Mouse (Mus musculus): ENCODE measurements around the gene Marveld1. TPM values are rescaled to one million over a fixed set of nuclear protein-coding genes. Genes with fewer than 3 reads are reported as not detected.

Gene Marveld1
- polyA plus RNA-seq, 1 experiment from 2014 or later, result 1.6 TPM

- 66% methylated on average over 3 of the region's 3 CpGs for WGBS (ENCODE audit: insufficient replicate concordance)
- Histone ChIP-seq H3K9me3 (replicated peaks) (no peaks in the 10 kb centered on the region), H3K4me2 (no peak overlapping the region), H3K27me3 (peaks cover 23% of the 10 kb centered on the region), H3K4me1 (replicated peaks) (peaks cover 7% of the 10 kb centered on the region), H3K9ac (no peak overlapping the region), H3K27ac (no peak overlapping the region), H3K36me3 (no peaks in the 10 kb centered on the region), H3K4me3 (replicated peaks) (no peak overlapping the region)
- ATAC-seq (ENCODE audit: low read depth) (no peak), DNase-seq (no peak)
Observed at GRCm38 (mm10) chr19:42141998-42142397, 5.2 kb upstream of the Marveld1 start.

GRCm38 (mm10) chr19:42142757-42143156, 4.4 kb upstream of the Marveld1 start:
- no peak overlapping the region for H3K9ac ChIP-seq
- 76% methylated on average over 2 of the region's 2 CpGs for WGBS (ENCODE audit: insufficient replicate concordance)
- H3K4me2 ChIP-seq, result no peak overlapping the region
- ATAC-seq (ENCODE audit: low read depth) (no peak), DNase-seq (no peak)
- H3K4me1 ChIP-seq (replicated peaks), result peaks cover 13% of the 10 kb centered on the region
- H3K27ac ChIP-seq, result no peak overlapping the region
- H3K27me3 ChIP-seq, result peaks cover 31% of the 10 kb centered on the region
- no peaks in the 10 kb centered on the region for H3K36me3 ChIP-seq
- no peak overlapping the region for H3K4me3 ChIP-seq (replicated peaks)
- no peaks in the 10 kb centered on the region for H3K9me3 ChIP-seq (replicated peaks)

GRCm38 (mm10) chr19:42144067-42144466, 3.1 kb upstream of the Marveld1 start:
- Histone ChIP-seq H3K27me3 (peaks cover 44% of the 10 kb centered on the region), H3K9ac (no peak overlapping the region), H3K4me3 (replicated peaks) (no peak overlapping the region), H3K9me3 (replicated peaks) (no peaks in the 10 kb centered on the region), H3K36me3 (no peaks in the 10 kb centered on the region), H3K4me2 (no peak overlapping the region), H3K4me1 (replicated peaks) (peaks cover 26% of the 10 kb centered on the region), H3K27ac (no peak overlapping the region)
- 43% methylated on average over 6 of the region's 6 CpGs for WGBS (ENCODE audit: insufficient replicate concordance)
- DNase-seq, result no peak
- no peak for ATAC-seq (ENCODE audit: low read depth)

GRCm38 (mm10) chr19:42144541-42145167, 2.5 kb upstream of the Marveld1 start:
- H3K4me2 ChIP-seq, result no peak overlapping the region
- WGBS (ENCODE audit: insufficient replicate concordance), result 29% methylated on average over 8 of the region's 8 CpGs
- no peak overlapping the region for H3K9ac ChIP-seq
- H3K4me1 ChIP-seq (replicated peaks), result peaks cover 32% of the 10 kb centered on the region
- H3K27ac ChIP-seq, result no peak overlapping the region
- DNase-seq (peak; percentile 59), ATAC-seq (ENCODE audit: low read depth) (no peak)
- peaks cover 50% of the 10 kb centered on the region for H3K27me3 ChIP-seq
- H3K9me3 ChIP-seq (replicated peaks), result no peaks in the 10 kb centered on the region
- no peaks in the 10 kb centered on the region for H3K36me3 ChIP-seq
- H3K4me3 ChIP-seq (replicated peaks), result no peak overlapping the region

- Histone ChIP-seq H3K36me3 (no peaks in the 10 kb centered on the region), H3K4me3 (replicated peaks) (no peak overlapping the region), H3K27me3 (peaks cover 52% of the 10 kb centered on the region), H3K9me3 (replicated peaks) (no peaks in the 10 kb centered on the region), H3K9ac (no peak overlapping the region), H3K4me2 (no peak overlapping the region), H3K4me1 (replicated peaks) (peaks cover 35% of the 10 kb centered on the region), H3K27ac (no peak overlapping the region)
- ATAC-seq (ENCODE audit: low read depth), result no peak
- DNase-seq, result no peak
- 58% methylated on average over 4 of the region's 4 CpGs for WGBS (ENCODE audit: insufficient replicate concordance)
Observed at GRCm38 (mm10) chr19:42145210-42145609, 2.0 kb upstream of the Marveld1 start.

- H3K27me3 ChIP-seq, result peaks cover 52% of the 10 kb centered on the region
- H3K4me1 ChIP-seq (replicated peaks), result peaks cover 35% of the 10 kb centered on the region
- H3K9me3 ChIP-seq (replicated peaks), result no peaks in the 10 kb centered on the region
- ATAC-seq (ENCODE audit: low read depth) (no peak), DNase-seq (no peak)
- H3K27ac ChIP-seq, result no peak overlapping the region
- H3K4me2 ChIP-seq, result no peak overlapping the region
- 88% methylated on average over 2 of the region's 2 CpGs for WGBS (ENCODE audit: insufficient replicate concordance)
- H3K4me3 ChIP-seq (replicated peaks), result no peak overlapping the region
- H3K9ac ChIP-seq, result no peak overlapping the region
- no peaks in the 10 kb centered on the region for H3K36me3 ChIP-seq
Observed at GRCm38 (mm10) chr19:42145731-42146130, 1.5 kb upstream of the Marveld1 start.

GRCm38 (mm10) chr19:42146276-42147010, 757 bp upstream of the Marveld1 start:
- Histone ChIP-seq H3K4me3 (replicated peaks) (no peak overlapping the region), H3K27me3 (peaks cover 52% of the 10 kb centered on the region), H3K9ac (peak overlapping the region; percentile 73; the same call in 1 of the 2 replicates)

GRCm38 (mm10) chr19:42147769-42148568, 769 bp downstream of the Marveld1 start:
- 4% methylated on average over 63 of the region's 63 CpGs for WGBS (ENCODE audit: insufficient replicate concordance)
- peak overlapping the region; percentile 65 for H3K27ac ChIP-seq
- H3K4me3 ChIP-seq (replicated peaks), result peak overlapping the region; percentile 65
- DNase-seq, result no peak
- 0 out of 2 replicates have a peak, but pooled peaks cover 2% of the 10 kb centered on the region for H3K36me3 ChIP-seq
- peak overlapping the region; percentile 73 for H3K9ac ChIP-seq
- H3K9me3 ChIP-seq (replicated peaks), result no peaks in the 10 kb centered on the region
- peaks cover 52% of the 10 kb centered on the region for H3K27me3 ChIP-seq
- H3K4me2 ChIP-seq, result peak overlapping the region; percentile 78
- H3K4me1 ChIP-seq (replicated peaks), result peaks cover 46% of the 10 kb centered on the region
- peak; percentile 27 for ATAC-seq (ENCODE audit: low read depth)

More at GRCm38 (mm10) chr19:42146276-42147010, 757 bp upstream of the Marveld1 start:
- Histone ChIP-seq H3K9me3 (replicated peaks) (no peaks in the 10 kb centered on the region), H3K4me2 (peak overlapping the region; percentile 78; the same call in 1 of the 2 replicates), H3K27ac (peak overlapping the region; percentile 65; the same call in 1 of the 2 replicates), H3K4me1 (replicated peaks) (peaks cover 41% of the 10 kb centered on the region), H3K36me3 (0 out of 2 replicates have a peak, but pooled peaks cover 2% of the 10 kb centered on the region)
- 79% methylated on average over 9 of the region's 9 CpGs for WGBS (ENCODE audit: insufficient replicate concordance)
- DNase-seq (no peak), ATAC-seq (ENCODE audit: low read depth) (no peak)

GRCm38 (mm10) chr19:42148569-42148860, 1.3 kb downstream of the Marveld1 start:
- Histone ChIP-seq H3K27me3 (peaks cover 52% of the 10 kb centered on the region), H3K9ac (peak overlapping the region; percentile 73), H3K36me3 (0 out of 2 replicates have a peak, but pooled peaks cover 2% of the 10 kb centered on the region), H3K4me3 (replicated peaks) (peak overlapping the region; percentile 65), H3K27ac (no peak overlapping the region), H3K9me3 (replicated peaks) (no peaks in the 10 kb centered on the region), H3K4me2 (peak overlapping the region; percentile 78), H3K4me1 (replicated peaks) (peaks cover 46% of the 10 kb centered on the region)
- 0 out of 2 replicates have a peak, but pooled peaks have one; percentile 6 for ATAC-seq (ENCODE audit: low read depth)
- DNase-seq, result no peak
- WGBS (ENCODE audit: insufficient replicate concordance), result 39% methylated on average over 7 of the region's 7 CpGs

GRCm38 (mm10) chr19:42151990-42152389, 4.8 kb downstream of the Marveld1 start:
- no peak overlapping the region for H3K4me3 ChIP-seq (replicated peaks)
- H3K27me3 ChIP-seq, result peaks cover 36% of the 10 kb centered on the region
- no peak overlapping the region for H3K4me2 ChIP-seq
- no peak overlapping the region for H3K27ac ChIP-seq
- no peaks in the 10 kb centered on the region for H3K9me3 ChIP-seq (replicated peaks)
- 8% methylated on average over 6 of the region's 6 CpGs for WGBS (ENCODE audit: insufficient replicate concordance)
- peaks cover 39% of the 10 kb centered on the region for H3K4me1 ChIP-seq (replicated peaks)
- DNase-seq (peak; percentile 57), ATAC-seq (ENCODE audit: low read depth) (peak; percentile 37)
- H3K9ac ChIP-seq, result no peak overlapping the region
- H3K36me3 ChIP-seq, result 0 out of 2 replicates have a peak, but pooled peaks cover 2% of the 10 kb centered on the region
